Mouse (Mus musculus): ENCODE results near the gene Tdp1. TPM values are rescaled to one million over a fixed set of nuclear protein-coding genes. Genes with fewer than 3 reads are reported as not detected.

Tdp1 gene
- polyA plus RNA-seq, 1 experiment from 2014 or later: 59.9 TPM

GRCm38 (mm10) chr12:99856011-99856410 is 28.3 kb upstream of the Tdp1 start:
- Histone ChIP-seq H3K9me3 (ENCODE audit: control insufficient read depth, low read length) (no peaks in the 10 kb centered on the region), H3K27ac (ENCODE audit: low read depth) (no peak overlapping the region), H3K4me1 (replicated peaks; ENCODE audit: control insufficient read depth, insufficient read depth, low read length) (no peaks in the 10 kb centered on the region), H3K9ac (ENCODE audit: low read length) (no peak overlapping the region), H3K27me3 (replicated peaks; ENCODE audit: control insufficient read depth, insufficient read depth, low read length) (no peaks in the 10 kb centered on the region), H3K4me3 (ENCODE audit: low read depth, low read length) (no peak overlapping the region), H3K4me2 (ENCODE audit: low read length) (no peak overlapping the region), H3K36me3 (ENCODE audit: control insufficient read depth, insufficient read depth, low read length) (no peaks in the 10 kb centered on the region)
- DNase-seq (ENCODE audit: low spot score) (no peak), ATAC-seq (replicated peaks; ENCODE audit: low FRiP score, low TSS enrichment, low read depth) (no peak)
- WGBS: 75% methylated on average over 9 of the region's 9 CpGs

GRCm38 (mm10) chr12:99858664-99859063 is 25.7 kb upstream of the Tdp1 start:
- no peak overlapping the region for H3K4me2 ChIP-seq (ENCODE audit: low read length)
- DNase-seq (ENCODE audit: low spot score): no peak
- H3K27me3 ChIP-seq (replicated peaks; ENCODE audit: control insufficient read depth, insufficient read depth, low read length): no peaks in the 10 kb centered on the region
- H3K9me3 ChIP-seq (ENCODE audit: control insufficient read depth, low read length): no peaks in the 10 kb centered on the region
- 88% methylated on average over 5 of the region's 5 CpGs for WGBS
- no peak overlapping the region for H3K27ac ChIP-seq (ENCODE audit: low read depth)
- no peak overlapping the region for H3K9ac ChIP-seq (ENCODE audit: low read length)
- H3K4me1 ChIP-seq (replicated peaks; ENCODE audit: control insufficient read depth, insufficient read depth, low read length): no peaks in the 10 kb centered on the region
- H3K36me3 ChIP-seq (ENCODE audit: control insufficient read depth, insufficient read depth, low read length): no peaks in the 10 kb centered on the region
- no peak overlapping the region for H3K4me3 ChIP-seq (ENCODE audit: low read depth, low read length)
- ATAC-seq (replicated peaks; ENCODE audit: low FRiP score, low TSS enrichment, low read depth): no peak

DNA sequence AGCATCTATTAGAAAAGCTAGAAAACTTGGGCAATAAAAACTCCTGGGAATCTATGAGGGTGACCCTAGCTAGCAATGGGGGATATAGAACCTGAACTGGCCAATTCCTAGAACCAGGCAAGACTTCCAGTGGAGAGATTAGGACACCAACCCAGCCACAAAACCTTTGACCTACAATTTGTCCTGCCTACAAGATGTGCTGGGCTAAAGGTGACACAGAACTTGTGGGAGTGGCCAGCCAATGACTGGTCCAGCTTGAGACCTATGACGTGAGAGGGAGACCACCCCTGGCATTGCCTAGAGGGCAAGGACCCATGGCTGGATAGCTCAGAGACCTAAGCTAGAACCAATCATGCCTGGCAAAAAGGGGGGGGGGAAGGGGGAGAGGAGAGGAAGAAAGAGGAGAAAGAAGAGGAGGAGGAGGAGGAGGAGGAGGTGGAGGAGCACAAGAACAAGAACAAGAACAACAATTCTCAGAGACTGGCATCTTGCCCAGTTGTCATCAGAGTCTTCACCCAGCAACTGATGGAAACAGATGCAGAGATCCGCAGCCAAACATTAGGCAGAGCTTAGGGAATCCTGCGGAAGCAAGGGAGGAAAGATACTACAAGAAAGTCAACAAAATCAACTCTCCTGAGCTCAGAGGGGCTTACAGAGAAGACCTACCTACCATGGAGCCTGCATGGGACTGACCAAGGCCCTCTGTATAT is 24.8 kb upstream of the Tdp1 start:
- Histone ChIP-seq H3K27ac (ENCODE audit: low read depth) (no peak overlapping the region), H3K4me1 (replicated peaks; ENCODE audit: control insufficient read depth, insufficient read depth, low read length) (no peaks in the 10 kb centered on the region), H3K4me3 (ENCODE audit: low read depth, low read length) (no peak overlapping the region), H3K36me3 (ENCODE audit: control insufficient read depth, insufficient read depth, low read length) (no peaks in the 10 kb centered on the region), H3K9me3 (ENCODE audit: control insufficient read depth, low read length) (no peaks in the 10 kb centered on the region), H3K4me2 (ENCODE audit: low read length) (no peak overlapping the region), H3K9ac (ENCODE audit: low read length) (no peak overlapping the region), H3K27me3 (replicated peaks; ENCODE audit: control insufficient read depth, insufficient read depth, low read length) (no peaks in the 10 kb centered on the region)
- ATAC-seq (replicated peaks; ENCODE audit: low FRiP score, low TSS enrichment, low read depth): no peak
- 75% methylated on average over 3 of the region's 3 CpGs for WGBS
- no peak for DNase-seq (ENCODE audit: low spot score)

GRCm38 (mm10) chr12:99860981-99861380 is 23.3 kb upstream of the Tdp1 start:
- Histone ChIP-seq H3K4me1 (replicated peaks; ENCODE audit: control insufficient read depth, insufficient read depth, low read length) (no peaks in the 10 kb centered on the region), H3K9ac (ENCODE audit: low read length) (no peak overlapping the region), H3K36me3 (ENCODE audit: control insufficient read depth, insufficient read depth, low read length) (no peaks in the 10 kb centered on the region), H3K27me3 (replicated peaks; ENCODE audit: control insufficient read depth, insufficient read depth, low read length) (no peaks in the 10 kb centered on the region), H3K27ac (ENCODE audit: low read depth) (no peak overlapping the region), H3K9me3 (ENCODE audit: control insufficient read depth, low read length) (no peaks in the 10 kb centered on the region), H3K4me3 (ENCODE audit: low read depth, low read length) (no peak overlapping the region), H3K4me2 (ENCODE audit: low read length) (no peak overlapping the region)
- DNase-seq (ENCODE audit: low spot score) (no peak), ATAC-seq (replicated peaks; ENCODE audit: low FRiP score, low TSS enrichment, low read depth) (no peak)
- WGBS: 80% methylated on average over 4 of the region's 4 CpGs

- DNase-seq (ENCODE audit: low spot score) (no peak), ATAC-seq (replicated peaks; ENCODE audit: low FRiP score, low TSS enrichment, low read depth) (no peak)
- H3K9me3 ChIP-seq (ENCODE audit: control insufficient read depth, low read length): no peaks in the 10 kb centered on the region
- H3K4me3 ChIP-seq (ENCODE audit: low read depth, low read length): no peak overlapping the region
- H3K36me3 ChIP-seq (ENCODE audit: control insufficient read depth, insufficient read depth, low read length): no peaks in the 10 kb centered on the region
- H3K9ac ChIP-seq (ENCODE audit: low read length): no peak overlapping the region
- no peaks in the 10 kb centered on the region for H3K27me3 ChIP-seq (replicated peaks; ENCODE audit: control insufficient read depth, insufficient read depth, low read length)
- no peaks in the 10 kb centered on the region for H3K4me1 ChIP-seq (replicated peaks; ENCODE audit: control insufficient read depth, insufficient read depth, low read length)
- H3K27ac ChIP-seq (ENCODE audit: low read depth): no peak overlapping the region
- no peak overlapping the region for H3K4me2 ChIP-seq (ENCODE audit: low read length)
Measured at GRCm38 (mm10) chr12:99864613-99865012, 19.7 kb upstream of the Tdp1 start.

DNA sequence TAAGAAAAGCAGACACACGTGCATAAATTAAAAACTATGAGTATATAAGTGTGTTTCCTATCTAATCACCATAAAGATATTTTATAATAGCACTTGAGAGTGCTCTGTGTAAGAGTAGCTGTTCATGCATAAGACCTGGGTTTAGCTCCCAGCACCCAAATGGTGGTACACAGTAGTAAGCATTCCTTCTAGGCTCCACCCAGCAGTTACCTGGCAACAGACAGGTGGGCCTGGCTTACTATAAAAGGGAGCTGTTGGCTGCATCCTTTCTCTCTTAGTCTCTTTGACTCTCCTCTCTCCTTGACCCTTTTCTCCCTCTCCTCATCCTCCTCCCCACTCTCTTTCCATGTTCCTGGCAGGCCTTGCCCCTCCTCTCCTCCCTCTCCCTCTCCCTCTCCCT is 15.5 kb upstream of the Tdp1 start:
- DNase-seq (ENCODE audit: low spot score) (no peak), ATAC-seq (replicated peaks; ENCODE audit: low FRiP score, low TSS enrichment, low read depth) (no peak)
- H3K4me3 ChIP-seq (ENCODE audit: low read depth, low read length): no peak overlapping the region
- no peaks in the 10 kb centered on the region for H3K36me3 ChIP-seq (ENCODE audit: control insufficient read depth, insufficient read depth, low read length)
- H3K9ac ChIP-seq (ENCODE audit: low read length): no peak overlapping the region
- no peaks in the 10 kb centered on the region for H3K27me3 ChIP-seq (replicated peaks; ENCODE audit: control insufficient read depth, insufficient read depth, low read length)
- H3K4me2 ChIP-seq (ENCODE audit: low read length): no peak overlapping the region
- H3K9me3 ChIP-seq (ENCODE audit: control insufficient read depth, low read length): no peaks in the 10 kb centered on the region
- WGBS: 89% methylated on average over 1 of the region's 1 CpGs
- H3K4me1 ChIP-seq (replicated peaks; ENCODE audit: control insufficient read depth, insufficient read depth, low read length): no peaks in the 10 kb centered on the region
- H3K27ac ChIP-seq (ENCODE audit: low read depth): no peak overlapping the region

GRCm38 (mm10) chr12:99873443-99873842 is 10.9 kb upstream of the Tdp1 start:
- no peak for ATAC-seq (replicated peaks; ENCODE audit: low FRiP score, low TSS enrichment, low read depth)
- H3K27me3 ChIP-seq (replicated peaks; ENCODE audit: control insufficient read depth, insufficient read depth, low read length): no peaks in the 10 kb centered on the region
- H3K4me1 ChIP-seq (replicated peaks; ENCODE audit: control insufficient read depth, insufficient read depth, low read length): no peaks in the 10 kb centered on the region
- no peak overlapping the region for H3K27ac ChIP-seq (ENCODE audit: low read depth)
- no peak overlapping the region for H3K4me2 ChIP-seq (ENCODE audit: low read length)
- DNase-seq (ENCODE audit: low spot score): no peak
- H3K9ac ChIP-seq (ENCODE audit: low read length): no peak overlapping the region
- H3K4me3 ChIP-seq (ENCODE audit: low read depth, low read length): no peak overlapping the region
- WGBS: 73% methylated on average over 3 of the region's 3 CpGs
- no peaks in the 10 kb centered on the region for H3K36me3 ChIP-seq (ENCODE audit: control insufficient read depth, insufficient read depth, low read length)
- no peaks in the 10 kb centered on the region for H3K9me3 ChIP-seq (ENCODE audit: control insufficient read depth, low read length)

- H3K4me1 ChIP-seq (replicated peaks; ENCODE audit: control insufficient read depth, insufficient read depth, low read length): no peaks in the 10 kb centered on the region
- H3K4me3 ChIP-seq (ENCODE audit: low read depth, low read length): no peak overlapping the region
- WGBS: 80% methylated on average over 6 of the region's 6 CpGs
- H3K4me2 ChIP-seq (ENCODE audit: low read length): no peak overlapping the region
- no peak for ATAC-seq (replicated peaks; ENCODE audit: low FRiP score, low TSS enrichment, low read depth)
- no peaks in the 10 kb centered on the region for H3K27me3 ChIP-seq (replicated peaks; ENCODE audit: control insufficient read depth, insufficient read depth, low read length)
- DNase-seq (ENCODE audit: low spot score): no peak
- H3K27ac ChIP-seq (ENCODE audit: low read depth): no peak overlapping the region
- no peak overlapping the region for H3K9ac ChIP-seq (ENCODE audit: low read length)
- no peaks in the 10 kb centered on the region for H3K9me3 ChIP-seq (ENCODE audit: control insufficient read depth, low read length)
- no peaks in the 10 kb centered on the region for H3K36me3 ChIP-seq (ENCODE audit: control insufficient read depth, insufficient read depth, low read length)
Measured at GRCm38 (mm10) chr12:99874609-99875008, 9.7 kb upstream of the Tdp1 start.

GRCm38 (mm10) chr12:99883000-99883712 is 1.2 kb upstream of the Tdp1 start:
- Histone ChIP-seq H3K27me3 (replicated peaks; ENCODE audit: control insufficient read depth, insufficient read depth, low read length) (no peaks in the 10 kb centered on the region), H3K4me1 (replicated peaks; ENCODE audit: control insufficient read depth, insufficient read depth, low read length) (peaks cover 12% of the 10 kb centered on the region; the same call in 1 of the 2 replicates), H3K27ac (ENCODE audit: low read depth) (no peak overlapping the region), H3K9ac (ENCODE audit: low read length) (peak overlapping the region; percentile 46), H3K4me2 (ENCODE audit: low read length) (peak overlapping the region; percentile 84), H3K9me3 (ENCODE audit: control insufficient read depth, low read length) (no peaks in the 10 kb centered on the region), H3K36me3 (ENCODE audit: control insufficient read depth, insufficient read depth, low read length) (no peaks in the 10 kb centered on the region), H3K4me3 (ENCODE audit: low read depth, low read length) (peak overlapping the region; percentile 53)
- WGBS: under 1% methylated on average over 38 of the region's 38 CpGs
- peak; percentile 96 for ATAC-seq (replicated peaks; ENCODE audit: low FRiP score, low TSS enrichment, low read depth)
- DNase-seq (ENCODE audit: low spot score): peak; percentile 95
